Mouse (Mus musculus) small intestine, adult 2 months (tissue): ENCODE results near the gene Cabp2.
"Not testable (repeated sequence)": the region's sequence is repeated elsewhere in the genome, so short reads cannot be mapped to it uniquely, and the experiment has no call there.

Source experiments
- CTCF ChIP-seq: fragments of 200-500 bp; IDR thresholded peaks from 2 replicates; pipeline ENCODE4 v1.5.1; 2012; ENCODE audit warnings: low read depth, mild to moderate bottlenecking, control low read depth, inconsistent platforms, low read length, moderate library complexity, mixed read lengths; ENCODE audit not compliant: insufficient replicate concordance, insufficient read length; ENCODE audit errors: extremely low read depth
- POLR2A ChIP-seq: fragments of 200-500 bp; IDR thresholded peaks from 2 replicates; pipeline ENCODE4 v1.6.1; 2012; ENCODE audit warnings: low read depth, mild to moderate bottlenecking, control low read depth, inconsistent platforms, low read length, moderate library complexity

- TF ChIP-seq CTCF, POLR2A: not testable (repeated sequence)
Measured at GRCm38 (mm10) chr19:4060044-4060898, 21.1 kb upstream of the Cabp2 start.
